ENCODE assay signal across 20 mouse cellular contexts in the genomic region with DNA sequence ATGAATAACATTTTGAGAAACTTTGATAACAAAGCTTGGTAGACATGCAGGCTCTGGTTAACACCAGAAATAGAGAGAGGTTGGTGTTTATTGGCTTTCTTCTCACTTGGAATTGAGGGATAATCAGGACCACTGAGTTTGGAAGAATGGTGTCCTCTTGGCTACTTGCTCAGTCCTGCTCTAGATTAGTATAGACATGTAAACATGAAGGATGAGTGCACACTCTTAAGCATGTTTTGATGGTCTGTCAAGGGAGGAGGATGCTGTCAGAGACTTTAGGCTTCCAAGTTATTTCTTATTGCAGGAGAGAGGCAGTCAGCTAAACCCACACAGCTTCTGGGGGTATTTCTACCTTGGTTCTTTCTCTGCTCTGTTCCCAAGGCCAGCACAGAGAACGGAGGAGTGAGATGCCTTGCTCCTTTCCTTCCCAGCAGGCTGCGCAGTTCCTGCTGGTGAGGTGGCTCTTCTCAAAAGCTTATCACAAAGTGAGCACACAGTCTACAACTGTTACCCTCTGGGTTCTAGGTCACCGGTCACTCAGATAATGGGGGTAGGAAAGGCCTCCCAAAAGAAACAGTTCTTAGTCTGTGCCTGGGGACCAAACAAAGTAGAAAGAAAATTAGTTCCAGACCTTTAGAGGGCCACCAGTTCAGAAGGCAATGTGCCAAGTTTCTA. TPM values are rescaled to one million over a fixed set of nuclear protein-coding genes. Genes with fewer than 3 reads are reported as not detected.
DNase-seq lines count a peak whose midpoint lies in the region; ATAC-seq and TF ChIP-seq lines count a peak whose summit lies in the region.
"Had no signal": no experiment of that assay in that cellular context is flagged by ENCODE, and none has a peak within 500 bp of the region (broad histone marks: within the 10 kb centered on the region; RNA-seq: fewer than 3 reads in every experiment).

No protein-coding gene starts in this region.

- TF ChIP-seq EP300 in stomach, postnatal 0 days (optimal IDR thresholded peaks at IDR 0.05) = no peak

- no peak overlapping the region for H3K9ac ChIP-seq in forebrain, embryonic 16.5 days (replicated peaks; ENCODE audit: low read depth, low read length)
- no peak overlapping the region for H3K9ac ChIP-seq in stomach, embryonic 15.5 days
- H3K9ac ChIP-seq in stomach, postnatal 0 days (ENCODE audit: low read length) = no peak overlapping the region
- no peak overlapping the region for H3K9ac ChIP-seq in liver, embryonic 13.5 days
- H3K9ac ChIP-seq: forebrain, embryonic 12.5 days had no signal

- H3K27ac ChIP-seq in forebrain, embryonic 10.5 days = peak overlapping the region; percentile 40
- H3K27ac ChIP-seq in forebrain, embryonic 16.5 days (ENCODE audit: low read length) = no peak overlapping the region
- no peak overlapping the region for H3K27ac ChIP-seq in stomach, embryonic 15.5 days
- H3K27ac ChIP-seq in stomach, postnatal 0 days (replicated peaks) = no peak overlapping the region
- H3K27ac ChIP-seq in liver, embryonic 13.5 days = peak overlapping the region; percentile 41; the same call in 1 of the 2 replicates
- H3K27ac ChIP-seq: forebrain, embryonic 12.5 days; hindbrain, postnatal 0 days had no signal

- peaks cover 24% of the 10 kb centered on the region for H3K4me1 ChIP-seq in forebrain, embryonic 10.5 days
- H3K4me1 ChIP-seq in forebrain, embryonic 16.5 days (replicated peaks; ENCODE audit: control insufficient read depth, insufficient read depth, low read length) = peaks cover 3% of the 10 kb centered on the region; the same call in 1 of the 2 replicates
- no peaks in the 10 kb centered on the region for H3K4me1 ChIP-seq in stomach, embryonic 15.5 days
- H3K4me1 ChIP-seq in stomach, postnatal 0 days (replicated peaks; ENCODE audit: control insufficient read depth, insufficient read depth) = no peaks in the 10 kb centered on the region
- H3K4me1 ChIP-seq in liver, embryonic 13.5 days (replicated peaks) = peaks cover 27% of the 10 kb centered on the region

- H3K36me3 ChIP-seq in forebrain, embryonic 10.5 days (replicated peaks) = no peaks in the 10 kb centered on the region
- no peaks in the 10 kb centered on the region for H3K36me3 ChIP-seq in forebrain, embryonic 16.5 days (ENCODE audit: control insufficient read depth, insufficient read depth)
- H3K36me3 ChIP-seq in stomach, embryonic 15.5 days = no peaks in the 10 kb centered on the region
- H3K36me3 ChIP-seq in stomach, postnatal 0 days (ENCODE audit: control insufficient read depth, insufficient read depth, low read length) = no peaks in the 10 kb centered on the region
- no peaks in the 10 kb centered on the region for H3K36me3 ChIP-seq in liver, embryonic 13.5 days
- H3K36me3 ChIP-seq: forebrain, embryonic 12.5 days; G1E had no signal

- H3K9me3 ChIP-seq in forebrain, embryonic 10.5 days = no peaks in the 10 kb centered on the region
- no peaks in the 10 kb centered on the region for H3K9me3 ChIP-seq in forebrain, embryonic 16.5 days (ENCODE audit: control insufficient read depth, low read length)
- no peaks in the 10 kb centered on the region for H3K9me3 ChIP-seq in stomach, embryonic 15.5 days
- no peaks in the 10 kb centered on the region for H3K9me3 ChIP-seq in stomach, postnatal 0 days (ENCODE audit: control insufficient read depth, low read length)
- no peaks in the 10 kb centered on the region for H3K9me3 ChIP-seq in liver, embryonic 13.5 days (replicated peaks)
- H3K9me3 ChIP-seq: forebrain, embryonic 12.5 days; G1E had no signal

- H3K27me3 ChIP-seq in forebrain, embryonic 10.5 days (ENCODE audit: poor library complexity, severe bottlenecking) = peaks cover 13% of the 10 kb centered on the region; the same call in 1 of the 2 replicates
- no peaks in the 10 kb centered on the region for H3K27me3 ChIP-seq in forebrain, embryonic 16.5 days (replicated peaks; ENCODE audit: control insufficient read depth, insufficient read depth, low read length)
- H3K27me3 ChIP-seq in stomach, embryonic 15.5 days (replicated peaks) = no peaks in the 10 kb centered on the region
- no peaks in the 10 kb centered on the region for H3K27me3 ChIP-seq in stomach, postnatal 0 days (ENCODE audit: control insufficient read depth, insufficient read depth, low read length)
- no peaks in the 10 kb centered on the region for H3K27me3 ChIP-seq in liver, embryonic 13.5 days

- 74% methylated on average over 3 of the region's 3 CpGs for WGBS in forebrain, embryonic 10.5 days
- WGBS in forebrain, embryonic 16.5 days = 70% methylated on average over 3 of the region's 3 CpGs
- WGBS in stomach, embryonic 15.5 days = 67% methylated on average over 3 of the region's 3 CpGs
- 67% methylated on average over 3 of the region's 3 CpGs for WGBS in stomach, postnatal 0 days
- WGBS in liver, embryonic 13.5 days (ENCODE audit: insufficient replicate concordance) = 12% methylated on average over 3 of the region's 3 CpGs

- no peak overlapping the region for H3K4me3 ChIP-seq in forebrain, embryonic 10.5 days
- no peak overlapping the region for H3K4me3 ChIP-seq in forebrain, embryonic 16.5 days (replicated peaks; ENCODE audit: low read length)
- H3K4me3 ChIP-seq in stomach, embryonic 15.5 days (replicated peaks) = no peak overlapping the region
- no peak overlapping the region for H3K4me3 ChIP-seq in stomach, postnatal 0 days (ENCODE audit: low read depth, low read length)
- no peak overlapping the region for H3K4me3 ChIP-seq in liver, embryonic 13.5 days (replicated peaks)
- H3K4me3 ChIP-seq: forebrain, embryonic 12.5 days had no signal

- ATAC-seq in forebrain, embryonic 16.5 days = no peak
- 0 out of 2 replicates have a peak, but pooled peaks have one; percentile 58 for ATAC-seq in stomach, embryonic 15.5 days (ENCODE audit: insufficient read depth, low FRiP score, low read depth)
- ATAC-seq in stomach, postnatal 0 days (ENCODE audit: low FRiP score, low TSS enrichment) = no peak
- ATAC-seq in liver, embryonic 13.5 days (ENCODE audit: low read depth) = peak; percentile 97
- ATAC-seq: CD4-positive, CD25-positive, alpha-beta regulatory T cell, adult 4 months; hindbrain, postnatal 0 days; lung, postnatal 0 days had no signal

- no peak overlapping the region for H3K4me2 ChIP-seq in forebrain, embryonic 16.5 days (ENCODE audit: low read length)
- H3K4me2 ChIP-seq in stomach, embryonic 15.5 days = no peak overlapping the region
- H3K4me2 ChIP-seq in stomach, postnatal 0 days (replicated peaks; ENCODE audit: low read depth) = no peak overlapping the region
- H3K4me2 ChIP-seq in liver, embryonic 13.5 days = peak overlapping the region; percentile 34
- H3K4me2 ChIP-seq: forebrain, embryonic 12.5 days; heart, embryonic 11.5 days had no signal

- no peak for DNase-seq in forebrain, embryonic 10.5 days (ENCODE audit: extremely low spot score, low spot score)
- DNase-seq in stomach, postnatal 0 days (ENCODE audit: low spot score) = no peak
- peak; percentile 24 for DNase-seq in liver, embryonic 13.5 days
- no peak for DNase-seq in cerebellum, adult 9-11 months
- DNase-seq in spleen, adult 12 weeks (ENCODE audit: low spot score) = no peak
- no peak for DNase-seq in spleen, adult 18-20 months
- DNase-seq: adrenal gland, adult 2 months; cerebellum, adult 11 months; heart, postnatal 36 days; kidney, adult 11 months; kidney, postnatal 25 days; thymus, postnatal 36 days had no signal

- TF ChIP-seq CTCF in stomach, postnatal 0 days (IDR thresholded peaks at IDR 0.05; ENCODE audit: low read depth) = no peak

RNA-seq across cellular contexts. Expression of gene Pde7b, which starts 11.0 kb away (rescaled TPM):
- 0.89 and 1.2 TPM in 2 replicates for polyA plus RNA-seq in forebrain, embryonic 10.5 days (2016; fragmentation: Nextera tagmentation; extraction: Ambion mirVana)
- polyA plus RNA-seq in forebrain, embryonic 16.5 days (2015; fragmentation: Nextera tagmentation; extraction: Ambion mirVana) = 2.8 and 4.5 TPM in 2 replicates
- 3.7 and 3.9 TPM in 2 replicates for polyA plus RNA-seq in stomach, embryonic 15.5 days (2015; fragmentation: Nextera tagmentation; extraction: Ambion mirVana)
- polyA plus RNA-seq in stomach, postnatal 0 days (2015; fragmentation: Nextera tagmentation; extraction: Ambion mirVana) = 1.6 and 2.3 TPM in 2 replicates
- polyA plus RNA-seq in liver, embryonic 13.5 days (2015; fragmentation: Nextera tagmentation; extraction: Ambion mirVana) = 0.20 and 0.29 TPM in 2 replicates
- polyA plus RNA-seq: G1E had no signal

Comparison
In these comparisons a context has a peak if more than half of its experiments do, and no peak if none do; other contexts are left out.
1. H3K27ac ChIP-seq: peak in forebrain, embryonic 10.5 days (single experiment) and liver, embryonic 13.5 days (single experiment); none in forebrain, embryonic 16.5 days (single experiment), stomach, embryonic 15.5 days (single experiment) and stomach, postnatal 0 days (single experiment).
2. ATAC-seq: peak in stomach, embryonic 15.5 days (single experiment) and liver, embryonic 13.5 days (single experiment); none in forebrain, embryonic 16.5 days (single experiment) and stomach, postnatal 0 days (single experiment).